Mouse (Mus musculus): ENCODE measurements at regions not wholly inside any gene's neighbourhood (a gene's known extent, or its start where the extent isn't known, plus 50 kb on each side); places are given as distances from the start of the nearest gene placed in this dataset.

- no peak for TF ChIP-seq CTCF (IDR thresholded peaks at IDR 0.05; ENCODE audit: low read depth)
- TF ChIP-seq EP300 (optimal IDR thresholded peaks at IDR 0.05): no peak
These were observed 404.6 kb upstream of the Tbl1xr1 start for GRCm38 (mm10) chr3:21671885-21672284.
